Mouse (Mus musculus) E14TG2a.4 (cell line): Measurements from ENCODE around the gene Tet2.

ENCODE experiments used
- H3K27me3 ChIP-seq: 2 replicates; pipeline ENCODE4 v1.6.1; 2014; ENCODE audit warnings: low read length, control low read depth; ENCODE audit not compliant: insufficient read depth
- H3K36me3 ChIP-seq: 2 replicates; pipeline ENCODE4 v1.6.1; 2014; ENCODE audit warnings: low read length, control low read depth; ENCODE audit not compliant: insufficient read depth
- H3K4me1 ChIP-seq: replicated peaks from 2 replicates; pipeline ENCODE4 v1.6.1; 2014; ENCODE audit warnings: low read depth, low read length, control low read depth
- H3K4me3 ChIP-seq: replicated peaks from 2 replicates; pipeline ENCODE4 v1.5.1; 2014; ENCODE audit warnings: mild to moderate bottlenecking, low read length
- H3K9me3 ChIP-seq: 2 replicates; pipeline ENCODE4 v1.6.1; 2014; ENCODE audit warnings: low read length, control low read depth
- CTCF ChIP-seq: conservative IDR thresholded peaks from 2 replicates; pipeline ENCODE4 v1.5.1; 2014; ENCODE audit warnings: low read length
- NANOG ChIP-seq: IDR thresholded peaks from 2 replicates; pipeline ENCODE4 v1.6.1; 2014; ENCODE audit warnings: borderline replicate concordance, low read length, mixed read lengths
- POU5F1 ChIP-seq: IDR thresholded peaks from 2 replicates; pipeline ENCODE4 v1.6.1; 2014; ENCODE audit warnings: low read length, borderline replicate concordance

The Tet2 gene

DNA sequence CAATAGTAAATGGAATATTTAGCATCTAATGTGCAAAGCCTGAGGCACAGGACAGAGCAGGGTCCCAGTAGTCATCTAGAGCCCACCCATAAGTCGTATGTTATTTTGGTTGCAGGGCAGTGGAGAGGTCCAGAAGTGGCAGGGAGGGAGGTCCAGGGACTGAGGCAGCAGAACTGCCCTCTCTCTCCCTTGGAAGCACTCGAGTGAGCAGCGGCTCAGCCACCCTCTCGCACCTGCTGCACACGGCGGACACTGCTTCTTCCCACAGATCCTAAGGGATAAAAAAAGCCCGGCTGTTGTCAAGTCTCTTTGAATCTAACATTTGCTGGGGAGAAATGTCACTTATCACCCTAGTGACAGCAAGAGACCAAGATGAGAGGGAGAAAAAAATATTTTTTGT is 22.6 kb downstream of the Tet2 start:
- peaks cover 38% of the 10 kb centered on the region for H3K36me3 ChIP-seq
- peaks cover 96% of the 10 kb centered on the region for H3K4me1 ChIP-seq
- no peak for TF ChIP-seq CTCF
- no peak for TF ChIP-seq POU5F1
- no peak for TF ChIP-seq NANOG

DNA sequence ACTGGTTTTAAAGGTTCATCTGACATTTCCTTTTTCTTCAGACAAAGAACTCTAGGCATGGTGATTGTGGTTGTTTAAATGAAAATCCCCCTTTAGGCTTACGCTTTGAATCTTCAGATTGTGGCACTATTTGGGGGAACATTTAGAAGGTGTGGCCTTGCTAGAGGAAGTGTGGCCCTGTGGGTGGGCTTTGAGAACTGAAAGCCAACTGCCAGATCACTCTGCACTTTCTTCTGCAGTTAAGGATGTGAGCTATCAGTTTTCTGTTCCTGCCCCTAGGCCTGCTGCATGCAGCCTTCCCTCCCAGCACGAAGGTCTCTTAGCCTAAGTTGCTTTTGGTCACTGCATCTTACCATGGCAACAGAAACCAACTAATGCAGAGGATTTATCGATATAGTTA is 26.1 kb downstream of the Tet2 start:
- no peaks in the 10 kb centered on the region for H3K27me3 ChIP-seq
- no peaks in the 10 kb centered on the region for H3K9me3 ChIP-seq
- H3K4me1 ChIP-seq: peaks cover 95% of the 10 kb centered on the region
- H3K4me3 ChIP-seq: peak overlapping the region; percentile 80
- peaks cover 44% of the 10 kb centered on the region for H3K36me3 ChIP-seq
- no peak for TF ChIP-seq POU5F1
- TF ChIP-seq CTCF: no peak
- peak; percentile 35; the same call in 1 of the 2 replicates for TF ChIP-seq NANOG

More for the DNA sequence above, 22.6 kb downstream of the Tet2 start:
- no peaks in the 10 kb centered on the region for H3K9me3 ChIP-seq
- peak overlapping the region; percentile 48 for H3K4me3 ChIP-seq
- no peaks in the 10 kb centered on the region for H3K27me3 ChIP-seq

DNA sequence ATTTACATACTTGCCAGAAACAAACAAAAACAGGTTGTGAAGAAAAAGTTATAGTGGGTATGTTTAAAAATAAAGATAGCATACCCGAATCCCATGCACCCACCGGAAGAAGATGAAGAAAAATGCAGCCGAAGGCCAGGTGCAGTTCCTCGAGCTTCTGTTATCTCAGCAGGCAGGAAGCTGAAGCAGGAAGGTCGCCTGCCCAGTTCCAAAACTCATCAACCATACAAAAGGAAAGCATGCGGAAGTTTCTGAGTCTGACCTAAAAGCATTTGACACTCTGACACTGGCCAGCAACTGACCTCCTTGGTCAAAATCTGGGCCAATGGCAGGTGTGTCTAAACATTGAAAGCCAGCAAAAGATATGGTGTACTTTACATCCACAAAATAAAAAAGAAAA is 26.8 kb downstream of the Tet2 start:
- H3K4me3 ChIP-seq: peak overlapping the region; percentile 80
- H3K27me3 ChIP-seq: no peaks in the 10 kb centered on the region
- peaks cover 95% of the 10 kb centered on the region for H3K4me1 ChIP-seq
- H3K36me3 ChIP-seq: peaks cover 49% of the 10 kb centered on the region
- H3K9me3 ChIP-seq: no peaks in the 10 kb centered on the region
- TF ChIP-seq CTCF (no peak), POU5F1 (no peak), NANOG (no peak)

DNA sequence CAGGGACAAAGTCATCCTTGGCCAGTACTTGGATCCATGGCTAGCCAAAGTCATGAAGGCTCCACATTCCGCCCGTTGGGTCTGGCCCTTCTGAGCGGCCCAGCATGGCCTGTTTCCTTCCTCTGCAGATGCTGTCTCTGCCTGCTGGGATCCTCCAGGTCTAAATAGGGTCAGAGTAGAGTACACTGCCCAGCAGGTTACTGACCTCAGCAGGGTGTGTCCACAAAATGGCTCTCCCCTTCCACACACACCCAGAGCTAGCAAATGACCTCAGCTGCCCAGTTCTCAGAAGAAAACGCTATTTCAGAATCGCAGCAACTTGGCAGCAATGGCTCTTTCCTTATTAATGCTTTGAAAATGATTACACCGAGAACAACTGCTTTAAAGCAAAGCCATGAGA is 27.5 kb downstream of the Tet2 start:
- peaks cover 95% of the 10 kb centered on the region for H3K4me1 ChIP-seq
- H3K36me3 ChIP-seq: peaks cover 55% of the 10 kb centered on the region
- TF ChIP-seq NANOG (no peak), CTCF (no peak), POU5F1 (no peak)

DNA sequence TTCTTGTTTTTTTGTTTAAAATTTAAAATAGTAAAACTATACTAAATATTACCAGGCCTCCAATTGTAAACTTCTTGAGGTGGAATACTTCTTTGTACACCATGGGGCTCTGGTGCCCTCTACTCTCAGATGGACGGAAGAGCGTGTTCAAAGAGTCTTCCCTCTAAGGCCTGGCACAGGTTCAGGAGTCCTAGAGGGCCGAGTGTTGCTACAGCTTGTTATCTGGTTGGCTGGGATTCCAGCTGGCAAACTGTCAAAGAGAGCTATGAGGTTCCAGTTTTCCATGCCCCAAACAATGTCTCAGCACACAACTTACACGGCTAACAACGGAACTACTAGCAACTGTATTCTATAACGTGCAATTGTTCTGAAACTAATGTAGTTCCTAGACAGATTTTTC is 28.8 kb downstream of the Tet2 start:
- Histone ChIP-seq H3K36me3 (peaks cover 59% of the 10 kb centered on the region), H3K4me3 (peak overlapping the region; percentile 80), H3K4me1 (peaks cover 95% of the 10 kb centered on the region), H3K9me3 (no peaks in the 10 kb centered on the region), H3K27me3 (no peaks in the 10 kb centered on the region)
- TF ChIP-seq CTCF (no peak), POU5F1 (no peak), NANOG (no peak)

More for the DNA sequence above, 27.5 kb downstream of the Tet2 start:
- H3K27me3 ChIP-seq: no peaks in the 10 kb centered on the region
- peak overlapping the region; percentile 80 for H3K4me3 ChIP-seq
- H3K9me3 ChIP-seq: no peaks in the 10 kb centered on the region

DNA sequence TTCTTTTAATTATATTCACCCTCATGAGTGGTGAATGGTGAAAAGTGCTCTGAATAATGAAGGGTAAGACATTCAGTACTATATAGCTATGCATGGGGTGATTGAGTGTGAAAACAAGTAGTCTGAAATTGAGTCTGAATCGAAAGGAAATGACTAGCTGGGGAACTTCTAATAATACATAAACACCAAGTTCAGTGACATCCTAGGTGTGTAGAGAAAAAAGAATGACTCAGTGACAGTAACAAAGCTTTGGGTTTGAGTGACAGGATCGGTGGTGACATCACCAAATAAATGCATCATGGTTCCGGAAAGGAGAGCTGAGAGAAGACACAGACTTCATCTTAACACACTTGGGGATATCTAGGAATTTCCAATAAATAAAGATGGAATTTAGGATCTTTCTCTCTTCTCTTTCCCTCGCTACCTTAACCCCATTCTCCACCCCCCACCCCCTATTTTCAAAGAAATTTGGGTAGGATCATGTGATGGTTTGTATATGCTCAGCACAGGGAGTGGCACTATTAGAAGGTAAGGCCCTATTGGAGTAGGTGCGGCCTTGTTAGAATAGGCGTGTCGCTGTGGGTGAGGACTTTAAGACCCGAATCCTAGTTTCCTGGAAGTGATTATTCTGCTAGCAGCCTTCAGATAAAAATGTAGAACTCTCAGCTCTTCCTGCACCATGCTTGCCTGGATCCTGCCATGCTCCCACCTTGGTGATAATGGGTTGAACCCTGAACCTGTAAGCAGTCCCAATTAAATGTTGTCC is 29.6 kb downstream of the Tet2 start:
- Histone ChIP-seq H3K4me3 (peak overlapping the region; percentile 80), H3K27me3 (no peaks in the 10 kb centered on the region), H3K36me3 (peaks cover 57% of the 10 kb centered on the region), H3K4me1 (peaks cover 94% of the 10 kb centered on the region), H3K9me3 (no peaks in the 10 kb centered on the region)
- TF ChIP-seq NANOG (no peak), POU5F1 (no peak), CTCF (no peak)

DNA sequence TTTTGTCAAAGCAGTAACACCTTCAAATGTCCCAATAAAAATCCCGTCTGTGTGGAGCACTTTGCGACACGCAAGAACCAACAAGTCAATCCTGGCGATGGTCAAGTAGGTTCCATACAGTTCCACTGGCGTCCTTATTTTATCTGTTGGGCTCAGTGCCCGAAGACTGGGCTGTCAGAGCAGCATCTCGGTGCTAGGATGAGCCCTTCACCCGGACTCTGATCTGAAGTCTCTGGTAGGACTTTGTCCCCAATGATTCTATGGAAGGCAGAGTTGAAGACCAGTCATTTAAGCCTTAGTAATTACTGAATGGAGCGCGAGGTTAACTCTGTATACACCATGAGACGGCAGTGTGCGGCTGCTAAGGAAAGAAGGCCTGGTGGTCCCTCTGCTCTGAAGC is 30.6 kb downstream of the Tet2 start:
- peak overlapping the region; percentile 49 for H3K4me3 ChIP-seq
- no peaks in the 10 kb centered on the region for H3K9me3 ChIP-seq
- H3K4me1 ChIP-seq: peaks cover 95% of the 10 kb centered on the region
- H3K36me3 ChIP-seq: peaks cover 62% of the 10 kb centered on the region
- no peaks in the 10 kb centered on the region for H3K27me3 ChIP-seq
- no peak for TF ChIP-seq NANOG
- TF ChIP-seq CTCF: no peak
- no peak for TF ChIP-seq POU5F1

DNA sequence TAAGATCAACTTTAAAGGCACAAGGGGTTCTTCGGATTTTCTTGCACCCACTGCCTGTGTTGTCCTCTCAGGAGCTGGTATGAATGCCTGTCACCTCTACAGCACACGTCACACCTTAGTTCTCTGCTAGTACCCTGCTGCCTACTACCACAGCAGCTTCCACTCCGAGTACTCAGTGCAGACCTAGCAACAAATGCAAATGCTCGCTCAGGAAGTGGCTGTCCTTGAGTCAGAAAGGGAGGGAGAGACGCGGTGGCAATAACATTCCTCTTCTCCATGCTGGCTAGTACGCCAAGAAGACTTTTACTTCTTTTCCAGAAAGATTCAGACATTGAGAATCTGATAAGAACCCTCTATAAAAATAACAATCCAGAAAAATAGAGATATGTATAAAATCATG is 31.5 kb downstream of the Tet2 start:
- H3K27me3 ChIP-seq: no peaks in the 10 kb centered on the region
- H3K9me3 ChIP-seq: no peaks in the 10 kb centered on the region
- peaks cover 70% of the 10 kb centered on the region for H3K36me3 ChIP-seq
- peaks cover 97% of the 10 kb centered on the region for H3K4me1 ChIP-seq
- H3K4me3 ChIP-seq: peak overlapping the region; percentile 49; the same call in 1 of the 2 replicates
- TF ChIP-seq POU5F1 (no peak), CTCF (no peak), NANOG (no peak)

DNA sequence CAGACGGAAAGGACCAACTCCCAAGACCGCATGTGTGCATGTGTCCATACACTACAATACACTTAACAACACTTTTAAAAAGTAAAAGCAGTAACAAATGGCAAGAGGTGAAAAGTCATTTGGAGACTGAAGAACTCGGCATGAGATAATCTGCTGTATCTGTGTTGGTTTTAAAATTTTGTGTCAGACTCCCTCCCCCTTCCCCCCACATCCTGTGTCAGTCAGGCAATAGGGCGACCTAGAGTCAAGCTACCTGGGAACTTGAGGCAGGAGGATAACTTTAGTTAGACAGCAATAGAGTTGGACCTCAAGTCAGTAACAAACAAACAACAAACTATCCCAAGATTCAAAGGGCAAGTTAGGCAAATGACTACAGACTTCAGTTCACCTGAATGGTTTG is 34.6 kb downstream of the Tet2 start:
- TF ChIP-seq POU5F1 (no peak), NANOG (no peak), CTCF (no peak)
- peaks cover 98% of the 10 kb centered on the region for H3K4me1 ChIP-seq
- no peaks in the 10 kb centered on the region for H3K27me3 ChIP-seq
- H3K4me3 ChIP-seq: no peak overlapping the region; the same call in 1 of the 2 replicates
- H3K9me3 ChIP-seq: no peaks in the 10 kb centered on the region
- peaks cover 92% of the 10 kb centered on the region for H3K36me3 ChIP-seq
